10 mouse cellular contexts compared by ENCODE assay signal in genomic region chr16:23890636-23891035, GRCm38 (mm10). TPM values are rescaled to one million over a fixed set of nuclear protein-coding genes. Genes with fewer than 3 reads are reported as not detected.
DNase-seq lines count a peak whose midpoint lies in the region; ATAC-seq lines count a peak whose summit lies in the region.
"Had no signal": no experiment of that assay in that cellular context is flagged by ENCODE, and none has a peak within 500 bp of the region (broad histone marks: within the 10 kb centered on the region; RNA-seq: fewer than 3 reads in every experiment).

TSS of gene Sst (minus strand) at chr16:23890958.

- no peak within 1 kb of the TSS for H3K9ac ChIP-seq in limb, embryonic 11.5 days (ENCODE audit: low read length)
- H3K9ac ChIP-seq in hindbrain, embryonic 12.5 days: peak within 1 kb of the TSS; percentile 27; the same call in 1 of the 2 replicates
- H3K9ac ChIP-seq in stomach, embryonic 15.5 days: no peak within 1 kb of the TSS
- H3K9ac ChIP-seq: liver, postnatal 0 days had no signal

- peaks cover 20% of the 10 kb centered on the region for H3K27me3 ChIP-seq in limb, embryonic 11.5 days (ENCODE audit: control insufficient read depth, insufficient read depth, low read length)
- peaks cover 33% of the 10 kb centered on the region for H3K27me3 ChIP-seq in limb, embryonic 10.5 days (ENCODE audit: low read depth, poor library complexity, severe bottlenecking)
- peaks cover 36% of the 10 kb centered on the region for H3K27me3 ChIP-seq in hindbrain, embryonic 12.5 days
- H3K27me3 ChIP-seq in stomach, embryonic 15.5 days (replicated peaks): peaks cover 24% of the 10 kb centered on the region

- 5% methylated on average over 26 of the region's 26 CpGs for WGBS in limb, embryonic 11.5 days
- 9% methylated on average over 26 of the region's 26 CpGs for WGBS in limb, embryonic 10.5 days
- WGBS in hindbrain, embryonic 12.5 days: 7% methylated on average over 26 of the region's 26 CpGs
- 6% methylated on average over 26 of the region's 26 CpGs for WGBS in stomach, embryonic 15.5 days

- no peak within 1 kb of the TSS for H3K27ac ChIP-seq in limb, embryonic 11.5 days (replicated peaks; ENCODE audit: low read depth, low read length)
- H3K27ac ChIP-seq in limb, embryonic 10.5 days: no peak within 1 kb of the TSS
- H3K27ac ChIP-seq in hindbrain, embryonic 12.5 days: no peak within 1 kb of the TSS; the same call in 1 of the 2 replicates
- no peak within 1 kb of the TSS for H3K27ac ChIP-seq in stomach, embryonic 15.5 days

- H3K9me3 ChIP-seq in limb, embryonic 11.5 days (ENCODE audit: control insufficient read depth, low read length): no peaks in the 10 kb centered on the region
- H3K9me3 ChIP-seq in limb, embryonic 10.5 days (replicated peaks): no peaks in the 10 kb centered on the region
- H3K9me3 ChIP-seq in hindbrain, embryonic 12.5 days (replicated peaks): no peaks in the 10 kb centered on the region
- H3K9me3 ChIP-seq in stomach, embryonic 15.5 days: no peaks in the 10 kb centered on the region

- no peak within 1 kb of the TSS for H3K4me3 ChIP-seq in limb, embryonic 11.5 days (ENCODE audit: low read depth, low read length)
- H3K4me3 ChIP-seq in limb, embryonic 10.5 days: no peak within 1 kb of the TSS
- peak within 1 kb of the TSS; percentile 32 for H3K4me3 ChIP-seq in hindbrain, embryonic 12.5 days
- no peak within 1 kb of the TSS for H3K4me3 ChIP-seq in stomach, embryonic 15.5 days (replicated peaks)

- DNase-seq in limb, embryonic 11.5 days (ENCODE audit: low spot score): peak; percentile 28
- no peak for DNase-seq in limb, embryonic 10.5 days (ENCODE audit: low spot score)
- DNase-seq in left cerebral cortex, postnatal 36 days (ENCODE audit: low spot score in 2 of 2): peak in 1 of 2 experiments; percentile 9
- DNase-seq in adrenal gland, postnatal 14 days: no peak
- DNase-seq in Muller cell, postnatal 12 days (ENCODE audit: inconsistent ontology term): no peak
- no peak for DNase-seq in adrenal gland, adult 18-20 months (ENCODE audit: low spot score in 2 of 2)
- DNase-seq: liver, postnatal 0 days had no signal

- intact Hi-C loops in left cerebral cortex, postnatal 36 days (cut with DNase I): no loop called here

- no peak within 1 kb of the TSS for H3K4me2 ChIP-seq in limb, embryonic 11.5 days (ENCODE audit: low read depth, severe bottlenecking)
- peak within 1 kb of the TSS; percentile 53 for H3K4me2 ChIP-seq in hindbrain, embryonic 12.5 days (replicated peaks)
- H3K4me2 ChIP-seq in stomach, embryonic 15.5 days: no peak within 1 kb of the TSS

- peaks cover 2% of the 10 kb centered on the region; the same call in 1 of the 2 replicates for H3K4me1 ChIP-seq in limb, embryonic 11.5 days (ENCODE audit: control insufficient read depth, insufficient read depth, low read length)
- peaks cover 17% of the 10 kb centered on the region for H3K4me1 ChIP-seq in limb, embryonic 10.5 days
- peaks cover 14% of the 10 kb centered on the region for H3K4me1 ChIP-seq in hindbrain, embryonic 12.5 days
- H3K4me1 ChIP-seq in stomach, embryonic 15.5 days: no peaks in the 10 kb centered on the region

- ATAC-seq in limb, embryonic 11.5 days (ENCODE audit: insufficient number of reproducible peaks, low FRiP score, low TSS enrichment, low read depth): no peak
- ATAC-seq in hindbrain, embryonic 12.5 days (ENCODE audit: low FRiP score): peak; percentile 51
- no peak for ATAC-seq in stomach, embryonic 15.5 days (ENCODE audit: insufficient read depth, low FRiP score, low read depth)
- ATAC-seq: liver, postnatal 0 days had no signal

- H3K36me3 ChIP-seq in limb, embryonic 11.5 days (ENCODE audit: control insufficient read depth, insufficient read depth, low read length): no peaks in the 10 kb centered on the region
- H3K36me3 ChIP-seq in limb, embryonic 10.5 days: no peaks in the 10 kb centered on the region
- no peaks in the 10 kb centered on the region for H3K36me3 ChIP-seq in hindbrain, embryonic 12.5 days
- no peaks in the 10 kb centered on the region for H3K36me3 ChIP-seq in stomach, embryonic 15.5 days
- H3K36me3 ChIP-seq: G1E had no signal

RNA-seq across cellular contexts. Expression of gene Sst, which starts in this region (rescaled TPM):
- polyA plus RNA-seq in limb, embryonic 11.5 days (2014; fragmentation: Nextera tagmentation; extraction: Ambion mirVana): 2.1 and 3.7 TPM in 2 replicates
- 0.94 and 1.1 TPM in 2 replicates for polyA plus RNA-seq in limb, embryonic 10.5 days (2016; fragmentation: Nextera tagmentation; extraction: Ambion mirVana)
- polyA plus RNA-seq in hindbrain, embryonic 12.5 days (2016; fragmentation: Nextera tagmentation; extraction: Ambion mirVana): 66.4 and 105 TPM in 2 replicates
- 100 to 1,000 TPM; 409 to 480 TPM for total RNA-seq in left cerebral cortex, postnatal 36 days (2021)
- polyA plus RNA-seq in stomach, embryonic 15.5 days (2015; fragmentation: Nextera tagmentation; extraction: Ambion mirVana): 15.7 and 16.3 TPM in 2 replicates
- total RNA-seq in adrenal gland, postnatal 14 days (2021): not detected in 2 replicates
- total RNA-seq in adrenal gland, adult 18-20 months (2021): not detected
- total RNA-seq: G1E had no signal
- polyA plus RNA-seq: G1E; liver, postnatal 0 days had no signal

Comparison
In these comparisons a context has a peak if more than half of its experiments do, and no peak if none do; other contexts are left out.
1. RNA of gene Sst (total RNA-seq): 409 to 480 TPM in left cerebral cortex, postnatal 36 days; not detected in adrenal gland, postnatal 14 days and not detected in adrenal gland, adult 18-20 months; every median in the first group is over 100 times any median in the second.